Mouse (Mus musculus): ENCODE measurements at regions not wholly inside any gene's neighbourhood (a gene's known extent, or its start where the extent isn't known, plus 50 kb on each side); places are given as distances from the start of the nearest gene placed in this dataset.

DNA sequence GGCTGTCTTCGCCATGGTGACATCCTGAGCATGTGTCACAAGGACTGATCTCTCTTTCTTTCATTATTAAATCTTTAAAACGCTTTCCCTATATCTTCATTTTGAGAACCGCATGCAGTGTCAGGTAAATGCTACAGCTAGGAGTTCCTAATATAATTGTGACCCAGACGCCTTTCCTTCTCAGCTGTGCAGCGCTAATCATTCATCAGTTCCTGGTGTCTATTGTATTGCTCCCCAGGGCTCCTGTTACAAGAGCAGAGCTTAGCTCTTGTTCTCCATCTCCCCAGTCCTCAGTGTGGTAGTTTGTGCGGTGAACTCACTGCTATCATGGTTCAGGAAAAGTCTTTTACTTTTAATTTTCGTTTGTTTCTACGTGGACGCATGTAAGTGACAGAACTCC lies 451.1 kb upstream of the 1700015G11Rik start:
- TF ChIP-seq CTCF (IDR thresholded peaks at IDR 0.05; ENCODE audit: low read depth) (no peak), EP300 (IDR thresholded peaks at IDR 0.05; ENCODE audit: low read depth) (no peak)

Data from liver, postnatal 0 days (tissue).